Mouse (Mus musculus) liver, embryonic 18 days (tissue): ENCODE measurements around the gene Plaur. TPM values are rescaled to one million over a fixed set of nuclear protein-coding genes. Genes with fewer than 3 reads are reported as not detected.

ENCODE experiments used
- polyA plus RNA-seq: library from polyadenylated mRNA; depleted of rRNA; stranded (reverse); fragments of >200 nt; gene quantifications from 2 replicates; pipeline ENCODE4 v1.2.3, GENCODE M21; 2012; rRNA removed

Plaur gene
- 11.9 and 15.2 TPM in 2 replicates for polyA plus RNA-seq

GRCm38 (mm10) chr7:24462388-24463319 is at the start of gene Plaur:
Plaur (plus strand) TSS chr7:24462484.

GRCm38 (mm10) chr7:24451855-24452311 is 10.4 kb upstream of the Plaur start, which contains the start of gene Irgc1:
Irgc1 (minus strand) TSS chr7:24452297.

GRCm38 (mm10) chr7:24481474-24482207 is 19.4 kb downstream of the Plaur start, which contains the start of gene Cadm4:
Cadm4 (plus strand) TSS chr7:24482023.

GRCm38 (mm10) chr7:24506838-24507725 is 44.8 kb downstream of the Plaur start, which contains the start of gene Zfp428:
Zfp428 (plus strand) TSS chr7:24507006.

GRCm38 (mm10) chr7:24512355-24512754 is 50.1 kb downstream of the Plaur start, which contains the start of gene AC161166.1:
AC161166.1 (minus strand) TSS chr7:24512455.

Other genes with a start within 250 kb of the Plaur start
- gene Zfp109, start 224.9 kb upstream of the Plaur start, polyA plus RNA-seq: 1.1 and 1.2 TPM in 2 replicates
- gene Zfp108, start 207.7 kb upstream of the Plaur start, polyA plus RNA-seq: 0.41 and 0.48 TPM in 2 replicates
- gene Zfp93, start 192.1 kb upstream of the Plaur start, polyA plus RNA-seq: 0.96 and 1.1 TPM in 2 replicates
- gene Zfp61, start 161.3 kb upstream of the Plaur start, polyA plus RNA-seq: 1.8 and 1.9 TPM in 2 replicates
- gene Zfp94, start 145.8 kb upstream of the Plaur start, polyA plus RNA-seq: 1.8 and 1.9 TPM in 2 replicates
- gene Tescl, start 128.5 kb upstream of the Plaur start, polyA plus RNA-seq: 0.04 and 0.06 TPM in 2 replicates
- gene Lypd5, start 113.3 kb upstream of the Plaur start, polyA plus RNA-seq: not detected in 2 replicates
- 42.8 and 43.8 TPM in 2 replicates for gene Kcnn4, start 92.2 kb upstream of the Plaur start, polyA plus RNA-seq
- 13.1 and 17.8 TPM in 2 replicates for gene Smg9, start 62.9 kb upstream of the Plaur start, polyA plus RNA-seq
- gene Irgc1, start 10.2 kb upstream of the Plaur start, polyA plus RNA-seq: 0.03 and 0.04 TPM in 2 replicates
- 0.46 and 0.55 TPM in 2 replicates for gene Cadm4, start 19.5 kb downstream of the Plaur start, polyA plus RNA-seq
- gene Zfp428, start 44.5 kb downstream of the Plaur start, polyA plus RNA-seq: 2.6 and 3.1 TPM in 2 replicates
- not detected in 2 replicates for gene AC161166.1, start 50.0 kb downstream of the Plaur start, polyA plus RNA-seq
- 2.9 and 3.0 TPM in 2 replicates for gene Irgq, start 68.2 kb downstream of the Plaur start, polyA plus RNA-seq
- gene Pinlyp, start 83.6 kb downstream of the Plaur start, polyA plus RNA-seq: 0.06 and 0.13 TPM in 2 replicates
- 18.1 and 22.4 TPM in 2 replicates for gene Xrcc1, start 83.8 kb downstream of the Plaur start, polyA plus RNA-seq
- gene Ethe1, start 125.1 kb downstream of the Plaur start, polyA plus RNA-seq: 19.2 and 23.2 TPM in 2 replicates
- gene Zfp575, start 125.2 kb downstream of the Plaur start, polyA plus RNA-seq: 0.02 and 0.05 TPM in 2 replicates
- 1.6 and 1.8 TPM in 2 replicates for gene Phldb3, start 148.3 kb downstream of the Plaur start, polyA plus RNA-seq
- gene Lypd3, start 174.1 kb downstream of the Plaur start, polyA plus RNA-seq: 0.01 and 0.02 TPM in 2 replicates
- gene Tex101, start 214.2 kb downstream of the Plaur start, polyA plus RNA-seq: not detected in 2 replicates
- gene BC049730, start 246.8 kb downstream of the Plaur start, polyA plus RNA-seq: not detected in 2 replicates